Mouse (Mus musculus): Measurements from ENCODE around the gene Dpf1. TPM values are rescaled to one million over a fixed set of nuclear protein-coding genes. Genes with fewer than 3 reads are reported as not detected.
A peak's percentile ranks its signal among the peaks of the same experiment; 100 is the strongest.

Gene Dpf1
- polyA plus RNA-seq, 1 experiment from 2014 or later, result 2.2 TPM

DNA sequence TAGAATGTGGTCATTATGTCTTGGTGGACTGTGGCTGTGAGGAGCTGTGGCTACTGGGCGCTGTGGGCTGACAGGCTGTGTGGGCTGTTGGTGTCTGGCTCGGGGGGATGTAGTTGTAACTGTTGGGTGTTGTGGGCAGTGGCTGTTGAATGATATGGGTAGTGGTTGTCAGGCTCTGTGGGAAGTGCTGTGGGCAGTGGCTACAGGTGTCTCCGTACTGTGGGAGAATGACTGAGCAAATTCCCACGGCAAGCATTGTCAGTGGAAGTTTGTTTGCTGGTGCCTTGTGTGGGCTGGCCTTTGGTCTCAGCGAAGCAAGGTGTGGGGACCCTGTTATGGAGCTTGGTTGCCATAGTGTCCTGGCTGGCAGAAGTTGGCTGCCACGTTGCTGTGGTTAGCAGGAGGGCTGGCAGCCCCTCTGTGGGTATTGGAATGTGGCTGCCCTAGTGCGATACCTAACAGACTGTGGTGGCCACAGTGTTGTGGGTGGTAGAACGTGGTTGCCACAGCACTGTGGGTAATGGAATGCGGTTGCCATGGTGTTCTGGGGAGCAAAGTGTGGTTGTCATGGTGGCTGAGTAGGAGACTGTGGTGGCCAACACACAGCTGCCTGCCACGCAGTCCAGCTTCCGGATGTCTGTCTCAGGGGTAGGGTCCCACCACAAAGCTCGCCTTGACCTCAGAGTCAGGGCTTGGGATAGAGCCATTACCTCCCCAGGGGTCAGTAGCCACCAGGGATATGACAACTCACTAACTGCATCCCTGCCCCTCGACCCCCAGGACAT, 11.3 kb downstream of the Dpf1 start:
- peaks cover 63% of the 10 kb centered on the region for H3K27me3 ChIP-seq (replicated peaks)
- H3K4me3 ChIP-seq, result no peak overlapping the region
- no peaks in the 10 kb centered on the region for H3K9me3 ChIP-seq (replicated peaks)
- no peak overlapping the region for H3K9ac ChIP-seq
- H3K36me3 ChIP-seq, result no peaks in the 10 kb centered on the region
- H3K27ac ChIP-seq (ENCODE audit: poor library complexity, severe bottlenecking), result no peak overlapping the region
- H3K4me2 ChIP-seq, result no peak overlapping the region
- WGBS, result 75% methylated on average over 13 of the region's 13 CpGs
- ATAC-seq (ENCODE audit: insufficient number of reproducible peaks, low FRiP score), result no peak
- peaks cover 38% of the 10 kb centered on the region for H3K4me1 ChIP-seq (replicated peaks)

DNA sequence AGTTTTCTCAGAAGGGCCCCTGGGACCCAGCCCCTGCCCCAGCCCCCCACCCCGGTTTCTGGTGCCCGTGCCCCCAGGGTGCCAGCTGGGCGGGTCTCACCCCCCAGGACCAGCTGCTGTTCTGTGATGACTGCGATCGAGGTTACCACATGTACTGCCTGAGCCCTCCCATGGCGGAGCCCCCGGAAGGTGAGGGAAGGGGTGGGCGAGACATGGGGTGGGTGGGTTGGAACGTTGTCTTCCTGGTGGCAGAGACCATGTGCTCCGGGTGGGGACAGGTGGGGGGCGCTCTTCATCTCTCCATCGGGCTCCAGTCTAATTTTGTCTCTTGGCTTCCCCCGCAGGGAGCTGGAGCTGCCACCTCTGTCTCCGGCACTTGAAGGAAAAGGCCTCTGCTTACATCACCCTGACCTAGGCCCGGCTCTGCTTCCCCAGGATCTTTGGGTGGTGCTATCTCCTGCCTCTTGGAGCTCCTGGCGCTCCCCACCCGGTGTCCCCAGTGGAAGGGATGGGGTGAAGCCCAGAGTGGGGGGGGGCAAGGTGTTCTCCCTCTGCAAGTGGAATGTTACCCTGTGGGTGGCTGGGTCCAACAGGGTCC, 12.5 kb downstream of the Dpf1 start:
- Histone ChIP-seq H3K4me3 (no peak overlapping the region), H3K27me3 (replicated peaks) (peaks cover 57% of the 10 kb centered on the region), H3K36me3 (no peaks in the 10 kb centered on the region), H3K9ac (no peak overlapping the region), H3K4me1 (replicated peaks) (peaks cover 38% of the 10 kb centered on the region), H3K4me2 (no peak overlapping the region), H3K9me3 (replicated peaks) (no peaks in the 10 kb centered on the region), H3K27ac (ENCODE audit: poor library complexity, severe bottlenecking) (no peak overlapping the region)
- 55% methylated on average over 17 of the region's 17 CpGs for WGBS
- ATAC-seq (ENCODE audit: insufficient number of reproducible peaks, low FRiP score), result no peak

- peaks cover 60% of the 10 kb centered on the region for H3K27me3 ChIP-seq (replicated peaks)
- H3K4me1 ChIP-seq (replicated peaks), result peaks cover 38% of the 10 kb centered on the region
- WGBS, result 8% methylated on average over 10 of the region's 10 CpGs
- no peak overlapping the region for H3K4me3 ChIP-seq
- peak; percentile 46 for ATAC-seq (ENCODE audit: insufficient number of reproducible peaks, low FRiP score)
- no peaks in the 10 kb centered on the region for H3K9me3 ChIP-seq (replicated peaks)
- H3K27ac ChIP-seq (ENCODE audit: poor library complexity, severe bottlenecking), result 0 out of 2 replicates have a peak overlapping the region, but pooled peaks have one; percentile 36
- peak overlapping the region; percentile 18; the same call in 1 of the 2 replicates for H3K4me2 ChIP-seq
- H3K9ac ChIP-seq, result no peak overlapping the region
- H3K36me3 ChIP-seq, result no peaks in the 10 kb centered on the region
Measured at GRCm38 (mm10) chr7:29316976-29317375, 13.2 kb downstream of the Dpf1 start.

DNA sequence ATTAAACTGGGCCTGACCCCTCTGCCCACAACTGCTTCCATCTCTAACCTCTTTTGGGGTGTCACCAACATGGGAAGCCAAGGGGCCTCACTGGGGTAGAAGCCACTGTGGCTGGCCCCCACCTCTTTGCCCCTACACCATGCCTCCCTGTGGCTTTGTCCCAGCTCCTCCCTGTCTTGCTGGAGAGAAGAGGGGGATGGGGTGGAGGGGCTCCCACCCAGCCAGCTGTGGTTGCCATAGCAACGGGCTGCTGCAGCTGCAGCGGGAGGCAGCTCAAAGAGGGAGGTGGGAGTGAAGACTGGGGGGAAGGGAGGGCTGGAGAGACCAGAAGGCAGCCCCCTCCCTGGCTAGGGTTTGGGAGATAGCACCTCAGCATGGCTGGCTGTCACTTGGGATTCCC, 13.8 kb downstream of the Dpf1 start:
- Histone ChIP-seq H3K4me2 (peak overlapping the region; percentile 10), H3K4me3 (no peak overlapping the region), H3K9me3 (replicated peaks) (no peaks in the 10 kb centered on the region), H3K4me1 (replicated peaks) (peaks cover 38% of the 10 kb centered on the region), H3K27me3 (replicated peaks) (peaks cover 60% of the 10 kb centered on the region), H3K36me3 (no peaks in the 10 kb centered on the region), H3K9ac (no peak overlapping the region), H3K27ac (ENCODE audit: poor library complexity, severe bottlenecking) (no peak overlapping the region)
- 0% methylated on average over 2 of the region's 2 CpGs for WGBS
- peak; percentile 63 for ATAC-seq (ENCODE audit: insufficient number of reproducible peaks, low FRiP score)

DNA sequence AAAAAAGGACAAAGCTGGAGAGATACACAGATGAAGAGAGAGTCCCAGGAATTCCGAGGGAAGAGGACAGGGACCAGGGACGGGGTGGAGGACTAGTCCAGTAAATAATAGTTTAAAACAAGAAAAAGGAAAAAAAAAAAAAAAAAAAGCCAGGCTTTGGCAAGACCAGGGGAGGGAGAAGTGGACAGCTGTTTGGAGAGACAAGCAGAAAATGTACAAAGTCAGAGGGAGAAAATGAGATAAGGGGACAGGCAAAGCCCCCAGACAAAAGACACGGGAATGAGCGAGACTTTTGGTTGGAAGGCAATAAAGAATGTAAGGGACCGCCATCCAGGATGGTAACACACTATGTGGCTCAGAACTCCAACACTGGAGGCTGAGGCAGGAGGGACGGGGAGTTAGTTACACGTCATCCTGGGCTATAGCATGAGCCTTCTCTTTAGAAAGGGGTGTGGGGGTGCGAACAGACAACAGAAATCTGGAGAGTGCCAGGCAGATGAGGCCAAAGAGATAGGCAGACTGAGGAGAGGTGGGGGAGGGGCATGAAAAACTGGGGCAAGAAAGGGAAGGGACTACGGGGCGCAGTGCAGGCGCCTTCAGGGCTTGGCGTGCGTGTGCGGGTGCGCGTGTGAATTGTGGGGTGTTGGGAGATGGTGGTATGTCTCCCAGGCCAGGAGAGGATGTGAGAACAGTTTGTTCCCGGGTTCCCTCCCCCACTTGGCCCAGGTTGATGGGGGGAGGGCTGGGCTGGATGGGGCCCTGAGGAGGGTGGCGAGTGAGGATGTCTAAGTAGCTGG, 14.6 kb downstream of the Dpf1 start:
- H3K4me2 ChIP-seq, result peak overlapping the region; percentile 52
- H3K9me3 ChIP-seq (replicated peaks), result no peaks in the 10 kb centered on the region
- H3K36me3 ChIP-seq, result no peaks in the 10 kb centered on the region
- peaks cover 38% of the 10 kb centered on the region for H3K4me1 ChIP-seq (replicated peaks)
- no peak overlapping the region for H3K27ac ChIP-seq (ENCODE audit: poor library complexity, severe bottlenecking)
- peaks cover 56% of the 10 kb centered on the region for H3K27me3 ChIP-seq (replicated peaks)
- no peak overlapping the region; the same call in 1 of the 2 replicates for H3K9ac ChIP-seq
- WGBS, result 3% methylated on average over 18 of the region's 18 CpGs
- H3K4me3 ChIP-seq, result peak overlapping the region; percentile 12; the same call in 1 of the 2 replicates
- no peak for ATAC-seq (ENCODE audit: insufficient number of reproducible peaks, low FRiP score)

DNA sequence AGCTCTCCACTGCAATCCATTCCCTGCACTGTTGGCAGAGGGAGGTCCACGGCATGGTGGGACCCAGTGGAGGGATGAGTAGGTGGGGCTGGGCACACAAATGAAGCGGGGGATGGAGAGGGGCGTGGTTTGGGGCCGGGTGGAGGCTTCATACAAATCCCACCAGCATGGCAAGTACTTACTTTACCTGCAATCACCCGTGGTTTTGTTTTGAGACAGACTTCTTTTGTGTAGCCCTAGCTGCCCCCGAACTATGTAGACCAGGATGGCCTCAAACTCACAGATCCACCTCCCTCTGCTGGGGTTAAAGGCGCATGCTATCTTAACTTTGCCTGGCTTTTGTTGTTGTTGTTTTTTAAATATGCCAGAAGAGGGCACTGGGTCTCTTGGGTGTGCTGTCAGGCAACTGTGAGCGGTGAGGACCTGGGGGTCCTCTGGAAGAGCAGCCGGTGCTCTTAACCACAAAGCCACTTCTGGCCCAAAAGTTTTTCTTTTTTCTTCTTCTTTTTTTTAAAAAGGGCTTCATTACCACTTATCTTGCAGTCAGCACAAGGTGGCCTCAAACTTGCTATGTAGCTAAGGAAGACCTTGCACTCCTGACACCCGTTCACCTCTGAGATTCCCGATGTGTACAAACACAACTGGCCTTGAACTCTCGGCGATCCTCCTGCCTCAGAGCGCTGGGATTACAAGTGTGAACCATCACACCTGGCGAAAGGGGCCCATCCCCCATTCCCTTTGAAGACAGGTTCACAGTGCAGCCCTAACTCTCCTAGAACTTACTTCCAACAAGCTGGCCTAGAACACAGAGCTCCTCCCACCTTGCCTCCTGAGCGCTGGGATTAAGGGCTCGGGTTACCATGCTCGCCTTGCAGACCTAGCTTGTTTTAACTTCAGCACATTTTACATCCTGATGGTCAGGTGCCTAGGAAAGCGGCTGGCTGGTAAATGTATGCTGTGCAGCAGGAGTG, 15.9 kb downstream of the Dpf1 start:
- 0 out of 2 replicates have a peak overlapping the region, but pooled peaks have one; percentile 12 for H3K4me3 ChIP-seq
- H3K4me1 ChIP-seq (replicated peaks), result peaks cover 38% of the 10 kb centered on the region
- WGBS, result 11% methylated on average over 19 of the region's 19 CpGs

GRCm38 (mm10) chr7:29327087-29327486, 23.3 kb downstream of the Dpf1 start:
- Histone ChIP-seq H3K4me1 (replicated peaks) (no peaks in the 10 kb centered on the region), H3K36me3 (peaks cover 20% of the 10 kb centered on the region)
- WGBS, result 76% methylated on average over 6 of the region's 6 CpGs

More for the DNA sequence above, 15.9 kb downstream of the Dpf1 start:
- Histone ChIP-seq H3K27ac (ENCODE audit: poor library complexity, severe bottlenecking) (no peak overlapping the region), H3K9me3 (replicated peaks) (no peaks in the 10 kb centered on the region), H3K4me2 (peak overlapping the region; percentile 52), H3K27me3 (replicated peaks) (peaks cover 53% of the 10 kb centered on the region), H3K9ac (no peak overlapping the region), H3K36me3 (peaks cover 4% of the 10 kb centered on the region; the same call in 1 of the 2 replicates)
- ATAC-seq (ENCODE audit: insufficient number of reproducible peaks, low FRiP score), result no peak

DNA sequence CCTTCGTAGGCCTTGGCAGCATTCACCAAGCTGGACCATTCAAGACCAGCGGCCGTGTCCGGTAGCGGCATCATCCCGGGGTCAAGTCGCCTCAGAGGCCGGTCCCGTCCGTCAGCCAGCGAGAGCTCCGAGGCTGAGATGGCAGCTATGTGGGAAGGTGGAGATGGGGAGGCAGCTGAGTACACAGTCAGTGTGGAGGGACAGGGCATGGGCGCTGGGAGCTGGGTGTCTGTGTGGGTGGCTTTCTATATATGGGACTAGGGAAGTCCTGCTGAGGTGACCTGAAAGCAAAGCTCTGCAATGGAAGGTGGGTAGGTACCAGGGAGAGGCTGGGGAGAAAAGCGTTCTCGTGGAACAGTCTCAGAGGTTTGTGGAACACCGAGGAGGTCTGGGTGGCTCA, 25.2 kb downstream of the Dpf1 start:
- H3K27ac ChIP-seq (ENCODE audit: poor library complexity, severe bottlenecking), result no peak overlapping the region
- 86% methylated on average over 16 of the region's 16 CpGs for WGBS
- H3K9me3 ChIP-seq (replicated peaks), result no peaks in the 10 kb centered on the region
- H3K9ac ChIP-seq, result no peak overlapping the region
- H3K4me1 ChIP-seq (replicated peaks), result no peaks in the 10 kb centered on the region
- H3K4me2 ChIP-seq, result no peak overlapping the region
- ATAC-seq (ENCODE audit: insufficient number of reproducible peaks, low FRiP score), result no peak
- H3K27me3 ChIP-seq (replicated peaks), result peaks cover 12% of the 10 kb centered on the region; the same call in 1 of the 2 replicates
- peaks cover 18% of the 10 kb centered on the region for H3K36me3 ChIP-seq
- no peak overlapping the region for H3K4me3 ChIP-seq

More at GRCm38 (mm10) chr7:29327087-29327486, 23.3 kb downstream of the Dpf1 start:
- H3K9ac ChIP-seq, result no peak overlapping the region
- no peaks in the 10 kb centered on the region for H3K9me3 ChIP-seq (replicated peaks)
- H3K4me2 ChIP-seq, result no peak overlapping the region
- no peak overlapping the region for H3K4me3 ChIP-seq
- ATAC-seq (ENCODE audit: insufficient number of reproducible peaks, low FRiP score), result no peak
- no peak overlapping the region for H3K27ac ChIP-seq (ENCODE audit: poor library complexity, severe bottlenecking)
- peaks cover 12% of the 10 kb centered on the region; the same call in 1 of the 2 replicates for H3K27me3 ChIP-seq (replicated peaks)

DNA sequence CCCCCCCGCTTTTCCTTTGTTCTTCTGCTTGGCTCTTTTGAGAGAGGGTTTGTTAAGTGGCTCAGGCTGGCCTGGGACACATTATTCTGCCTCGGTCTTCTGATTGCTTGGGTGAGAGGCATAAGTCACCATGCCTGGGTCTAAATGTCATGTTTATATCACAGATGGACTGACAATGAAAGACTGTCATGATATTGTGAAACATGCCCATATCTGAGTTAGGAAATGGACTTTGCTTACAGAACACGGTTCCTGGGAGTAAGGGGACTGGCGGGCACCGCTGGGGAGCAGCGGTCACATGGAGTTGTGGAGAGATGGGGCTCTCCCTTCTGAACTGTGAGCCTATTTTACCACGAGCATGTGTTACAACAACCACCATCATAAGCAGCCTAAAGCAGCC, 30.4 kb downstream of the Dpf1 start:
- no peak for ATAC-seq (ENCODE audit: insufficient number of reproducible peaks, low FRiP score)
- Histone ChIP-seq H3K9ac (no peak overlapping the region), H3K9me3 (replicated peaks) (no peaks in the 10 kb centered on the region), H3K4me1 (replicated peaks) (peaks cover 2% of the 10 kb centered on the region; the same call in 1 of the 2 replicates), H3K36me3 (peaks cover 6% of the 10 kb centered on the region; the same call in 1 of the 2 replicates), H3K4me3 (no peak overlapping the region), H3K4me2 (no peak overlapping the region), H3K27me3 (replicated peaks) (peaks cover 16% of the 10 kb centered on the region), H3K27ac (ENCODE audit: poor library complexity, severe bottlenecking) (no peak overlapping the region)
- WGBS, result 65% methylated on average over 6 of the region's 7 CpGs

DNA sequence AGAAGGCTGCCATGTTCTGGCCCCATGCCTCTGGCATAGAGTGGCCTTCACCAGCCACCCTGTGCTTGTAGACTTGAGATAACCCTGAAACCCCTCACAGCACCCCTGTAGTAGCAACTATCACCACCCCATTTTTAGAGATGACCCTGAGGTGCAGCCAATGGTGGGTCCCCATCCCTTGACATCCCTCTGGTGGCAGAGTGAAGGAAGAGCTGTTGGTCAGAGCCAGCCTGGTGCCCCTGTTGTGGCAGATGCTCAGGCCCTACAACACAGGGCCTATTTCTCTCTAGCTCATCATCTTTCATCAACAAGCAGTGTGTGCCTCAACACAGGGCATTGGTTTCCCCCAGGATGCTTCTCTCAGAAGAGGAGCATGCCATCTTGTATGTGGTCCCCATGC, 31.5 kb downstream of the Dpf1 start:
- Histone ChIP-seq H3K4me2 (no peak overlapping the region), H3K4me3 (no peak overlapping the region), H3K4me1 (replicated peaks) (peaks cover 5% of the 10 kb centered on the region; the same call in 1 of the 2 replicates), H3K27me3 (replicated peaks) (peaks cover 20% of the 10 kb centered on the region), H3K9ac (no peak overlapping the region), H3K27ac (ENCODE audit: poor library complexity, severe bottlenecking) (no peak overlapping the region), H3K9me3 (replicated peaks) (no peaks in the 10 kb centered on the region), H3K36me3 (peaks cover 6% of the 10 kb centered on the region; the same call in 1 of the 2 replicates)
- ATAC-seq (ENCODE audit: insufficient number of reproducible peaks, low FRiP score), result no peak
